Mouse (Mus musculus) frontal cortex, postnatal 25 days (tissue): ENCODE measurements at regions not wholly inside any gene's neighbourhood (a gene's known extent, or its start where the extent isn't known, plus 50 kb on each side); places are given as distances from the start of the nearest gene placed in this dataset.

Source experiments
- DNase-seq, 2 experiments: peaks; one replicate each; pipeline ENCODE4 v3.0.0; 2022; ENCODE audit warnings: low spot score in 2 of 2

GRCm38 (mm10) chr16:77322338-77322737 lies 279.6 kb downstream of the Gm11146 start:
- no peak for DNase-seq

GRCm38 (mm10) chr16:77318150-77318549 lies 283.7 kb downstream of the Gm11146 start:
- no peak for DNase-seq

GRCm38 (mm10) chr16:77315354-77315753 lies 286.5 kb downstream of the Gm11146 start:
- DNase-seq, result no peak

GRCm38 (mm10) chr16:77313195-77313594 lies 288.7 kb downstream of the Gm11146 start:
- no peak for DNase-seq

- DNase-seq, result no peak
Observed at GRCm38 (mm10) chr16:77301270-77302171, 288.0 kb downstream of the Usp25 start.

GRCm38 (mm10) chr16:77300572-77301213 lies 287.2 kb downstream of the Usp25 start:
- DNase-seq, result no peak

- no peak for DNase-seq
Observed at GRCm38 (mm10) chr16:77295574-77296355, 282.3 kb downstream of the Usp25 start.

- no peak for DNase-seq
Observed at GRCm38 (mm10) chr16:77292317-77292771, 278.8 kb downstream of the Usp25 start.

GRCm38 (mm10) chr16:77291723-77292316 lies 278.3 kb downstream of the Usp25 start:
- no peak for DNase-seq

GRCm38 (mm10) chr16:77284205-77284604 lies 270.7 kb downstream of the Usp25 start:
- DNase-seq, result no peak

GRCm38 (mm10) chr16:77279916-77280315 lies 266.4 kb downstream of the Usp25 start:
- no peak for DNase-seq

GRCm38 (mm10) chr16:77279495-77279894 lies 266.0 kb downstream of the Usp25 start:
- DNase-seq, result no peak

GRCm38 (mm10) chr16:77273306-77273705 lies 259.8 kb downstream of the Usp25 start:
- no peak for DNase-seq

GRCm38 (mm10) chr16:77268926-77269325 lies 255.4 kb downstream of the Usp25 start:
- DNase-seq, result no peak

- no peak for DNase-seq
Observed at GRCm38 (mm10) chr16:77267679-77268078, 254.2 kb downstream of the Usp25 start.

- DNase-seq, result no peak
Observed at GRCm38 (mm10) chr16:77252349-77252748, 238.8 kb downstream of the Usp25 start.

GRCm38 (mm10) chr16:77251422-77251821 lies 237.9 kb downstream of the Usp25 start:
- DNase-seq, result no peak

- DNase-seq, result no peak
Observed at GRCm38 (mm10) chr16:77240876-77241275, 227.4 kb downstream of the Usp25 start.

GRCm38 (mm10) chr16:77239176-77239790 lies 225.8 kb downstream of the Usp25 start:
- DNase-seq, result peak; percentile 11 to 15

GRCm38 (mm10) chr16:77238358-77239175 lies 225.1 kb downstream of the Usp25 start:
- peak; percentile 11 to 23 for DNase-seq
